Mouse (Mus musculus) lung, embryonic 14.5 days (tissue): ENCODE measurements around the gene Lypd5. TPM values are rescaled to one million over a fixed set of nuclear protein-coding genes. Genes with fewer than 3 reads are reported as not detected.

Source experiments
- ATAC-seq: fragments of 200-750 bp; cut with Nextera tagmentation; 2 replicates; pipeline ENCODE4 v1.8.0; 2017; ENCODE audit warnings: mild to moderate bottlenecking, moderate TSS enrichment, moderate library complexity; ENCODE audit not compliant: insufficient read depth
- DNase-seq: peaks from one replicate; pipeline ENCODE4 v3.0.0-alpha.2; 2015
- H3K27ac ChIP-seq: fragments of 300-500 bp; sonication (generic); 2 replicates; pipeline ENCODE4 v1.5.1; 2014; ENCODE audit warnings: low read depth, mild to moderate bottlenecking, moderate library complexity
- H3K27me3 ChIP-seq: fragments of 300-500 bp; sonication (generic); 2 replicates; pipeline ENCODE4 v1.6.1; 2014; ENCODE audit warnings: low read length, control low read depth; ENCODE audit not compliant: insufficient read depth
- H3K36me3 ChIP-seq: fragments of 300-500 bp; sonication (generic); 2 replicates; pipeline ENCODE4 v1.6.1; 2014; ENCODE audit warnings: control low read depth; ENCODE audit not compliant: insufficient read depth
- H3K4me1 ChIP-seq: fragments of 300-500 bp; sonication (generic); 2 replicates; pipeline ENCODE4 v1.6.1; 2014; ENCODE audit warnings: antibody characterized with exemption, control low read depth; ENCODE audit not compliant: insufficient read depth
- H3K4me2 ChIP-seq: fragments of 300-500 bp; sonication (generic); 2 replicates; pipeline ENCODE4 v1.6.1; 2014; ENCODE audit warnings: mild to moderate bottlenecking
- H3K4me3 ChIP-seq: fragments of 300-500 bp; sonication (generic); 2 replicates; pipeline ENCODE4 v1.5.1; 2014; ENCODE audit warnings: low read depth, low read length
- H3K9ac ChIP-seq: fragments of 300-500 bp; sonication (generic); 2 replicates; pipeline ENCODE4 v1.6.1; 2014
- H3K9me3 ChIP-seq: fragments of 300-500 bp; sonication (generic); 2 replicates; pipeline ENCODE4 v1.6.1; 2016; ENCODE audit warnings: low read depth, low read length, control low read depth
- CTCF ChIP-seq: IDR thresholded peaks from 2 replicates; pipeline ENCODE4 v1.5.1; 2016; ENCODE audit warnings: antibody characterized with exemption, low read depth
- WGBS: fragments of 180-500 bp; shearing (Covaris S2); extraction: QIAGEN DNeasy Blood & Tissue Kit; methylation state at CpG from one replicate; pipeline ENCODE4 v1.1.7; 2014; 5-methylcytosine and 5-hydroxymethylcytosine counted together
- polyA plus RNA-seq: library from polyadenylated mRNA; unstranded; fragments of >200 nt; fragmentation: Nextera tagmentation; extraction: Ambion mirVana; gene quantifications from 2 replicates; pipeline ENCODE4 v1.2.1, GENCODE M21; 2014

Gene Lypd5
- polyA plus RNA-seq, 1 experiment from 2014 or later, result not detected

DNA sequence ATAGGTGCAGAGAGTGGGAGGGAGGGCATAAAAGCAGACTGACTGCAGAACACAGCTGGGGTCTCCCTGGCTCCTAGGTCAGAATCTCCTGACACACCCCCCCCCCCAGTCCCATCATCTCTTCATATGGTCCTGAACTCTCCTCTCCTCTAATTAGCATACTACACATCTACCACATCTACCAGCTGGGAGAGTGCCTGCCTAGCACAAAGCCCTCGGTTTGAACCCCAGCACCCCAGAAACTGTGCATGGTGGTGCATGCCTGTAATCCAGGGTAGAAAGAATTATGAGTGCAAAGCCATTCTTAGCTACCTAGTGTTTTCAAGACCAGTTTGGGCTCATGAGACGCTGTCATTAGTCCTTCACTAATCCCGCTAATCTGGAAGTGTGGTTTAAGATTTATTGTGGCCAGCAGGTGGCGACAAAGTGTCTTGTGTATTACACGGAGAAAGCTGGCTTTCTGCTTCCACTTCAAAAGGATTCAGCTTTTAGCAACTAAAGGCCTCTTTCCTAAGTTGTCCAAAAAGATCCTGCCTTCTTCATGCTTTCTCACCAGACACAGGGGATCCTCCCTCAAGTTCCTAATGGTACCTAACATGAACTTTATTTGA is 13.2 kb upstream of the Lypd5 start:
- Histone ChIP-seq H3K4me1 (no peaks in the 10 kb centered on the region), H3K4me3 (no peak overlapping the region), H3K4me2 (no peak overlapping the region), H3K36me3 (no peaks in the 10 kb centered on the region), H3K27ac (no peak overlapping the region), H3K9me3 (no peaks in the 10 kb centered on the region), H3K9ac (no peak overlapping the region), H3K27me3 (peaks cover 10% of the 10 kb centered on the region)
- DNase-seq, result peak; percentile 91
- TF ChIP-seq CTCF, result peak; percentile 76
- peak; percentile 17; the same call in 1 of the 2 replicates for ATAC-seq
- WGBS, result 14% methylated on average over 5 of the region's 5 CpGs

DNA sequence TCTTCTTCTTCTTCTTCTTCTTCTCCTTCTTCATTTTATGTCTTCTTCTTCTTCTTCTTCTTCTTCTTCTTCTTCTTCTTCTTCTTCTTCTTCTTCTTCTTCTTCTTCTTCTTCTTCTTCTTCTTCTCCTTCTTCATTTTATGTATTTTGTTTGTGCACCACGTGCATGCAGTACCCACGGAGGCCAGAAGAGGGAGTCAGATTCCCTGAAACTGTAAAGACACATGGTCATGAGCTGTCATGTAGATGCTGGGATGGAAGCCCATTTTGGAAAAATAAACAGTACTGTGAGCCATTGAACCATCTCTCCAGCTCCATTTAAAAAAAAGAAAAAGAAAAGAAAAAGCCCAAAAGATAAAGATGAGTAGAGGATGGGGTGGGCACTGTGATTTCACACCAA is 10.8 kb upstream of the Lypd5 start:
- Histone ChIP-seq H3K4me3 (no peak overlapping the region), H3K4me1 (no peaks in the 10 kb centered on the region), H3K9me3 (no peaks in the 10 kb centered on the region), H3K4me2 (no peak overlapping the region), H3K36me3 (no peaks in the 10 kb centered on the region), H3K9ac (no peak overlapping the region), H3K27ac (no peak overlapping the region), H3K27me3 (peaks cover 7% of the 10 kb centered on the region)
- TF ChIP-seq CTCF, result peak; percentile 27; the same call in 1 of the 2 replicates
- WGBS, result 39% methylated on average over 2 of the region's 2 CpGs
- ATAC-seq (no peak), DNase-seq (no peak)

DNA sequence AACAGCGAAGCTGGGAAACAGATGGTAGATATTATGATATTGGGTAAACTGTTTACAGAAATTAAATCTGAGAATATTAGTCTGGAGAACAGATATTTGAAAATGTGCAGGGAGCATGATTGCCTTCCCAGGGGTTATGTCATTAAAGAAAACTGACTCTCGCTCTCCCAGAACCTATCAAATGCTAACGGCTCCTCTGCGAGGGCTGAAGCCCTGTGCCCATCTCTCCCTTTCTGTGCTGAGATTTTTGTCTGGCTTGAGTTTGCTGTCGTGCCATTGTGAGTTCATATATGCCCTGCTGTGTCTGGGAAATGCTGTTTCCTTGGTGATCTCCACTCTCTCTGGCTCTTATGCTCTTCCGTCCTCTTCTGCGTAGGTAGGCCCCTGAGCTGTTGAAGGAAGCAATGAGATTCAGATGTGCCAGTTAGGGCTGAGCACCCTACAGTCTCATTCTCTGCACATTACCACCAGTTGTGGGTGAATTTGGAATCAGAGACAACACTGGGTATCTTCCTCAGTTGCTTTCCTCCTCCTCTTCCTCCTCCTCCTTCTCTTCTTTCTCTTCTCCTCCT is 5.2 kb upstream of the Lypd5 start:
- Histone ChIP-seq H3K27ac (no peak overlapping the region), H3K4me2 (no peak overlapping the region), H3K9me3 (no peaks in the 10 kb centered on the region), H3K27me3 (no peaks in the 10 kb centered on the region), H3K4me3 (no peak overlapping the region), H3K36me3 (no peaks in the 10 kb centered on the region), H3K9ac (no peak overlapping the region), H3K4me1 (no peaks in the 10 kb centered on the region)
- DNase-seq (no peak), ATAC-seq (no peak)
- 60% methylated on average over 7 of the region's 7 CpGs for WGBS
- no peak for TF ChIP-seq CTCF

DNA sequence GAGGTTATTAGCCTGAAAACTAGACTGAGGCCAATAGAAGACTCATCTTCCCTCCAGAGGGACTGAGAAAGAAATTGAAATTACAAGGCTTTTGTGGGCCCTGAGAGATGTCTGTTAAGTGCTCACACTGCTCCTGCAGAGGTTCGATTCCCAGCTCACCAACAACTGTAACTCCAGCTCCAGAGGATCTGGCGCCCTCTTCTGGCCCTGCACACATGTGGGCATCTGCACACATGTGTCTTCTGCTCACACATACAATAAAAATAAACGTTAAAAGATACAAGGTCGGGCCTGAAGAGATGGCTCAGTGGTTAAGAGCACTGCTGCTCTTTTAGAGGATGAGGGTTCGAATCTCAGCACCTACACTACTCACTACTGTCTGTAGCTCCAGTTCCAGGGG is 2.6 kb upstream of the Lypd5 start:
- Histone ChIP-seq H3K4me2 (no peak overlapping the region), H3K9ac (no peak overlapping the region), H3K36me3 (no peaks in the 10 kb centered on the region), H3K9me3 (no peaks in the 10 kb centered on the region), H3K27me3 (no peaks in the 10 kb centered on the region), H3K27ac (no peak overlapping the region), H3K4me1 (no peaks in the 10 kb centered on the region), H3K4me3 (no peak overlapping the region)
- no peak for DNase-seq
- TF ChIP-seq CTCF, result no peak
- no peak for ATAC-seq
- WGBS, result 66% methylated on average over 5 of the region's 5 CpGs

DNA sequence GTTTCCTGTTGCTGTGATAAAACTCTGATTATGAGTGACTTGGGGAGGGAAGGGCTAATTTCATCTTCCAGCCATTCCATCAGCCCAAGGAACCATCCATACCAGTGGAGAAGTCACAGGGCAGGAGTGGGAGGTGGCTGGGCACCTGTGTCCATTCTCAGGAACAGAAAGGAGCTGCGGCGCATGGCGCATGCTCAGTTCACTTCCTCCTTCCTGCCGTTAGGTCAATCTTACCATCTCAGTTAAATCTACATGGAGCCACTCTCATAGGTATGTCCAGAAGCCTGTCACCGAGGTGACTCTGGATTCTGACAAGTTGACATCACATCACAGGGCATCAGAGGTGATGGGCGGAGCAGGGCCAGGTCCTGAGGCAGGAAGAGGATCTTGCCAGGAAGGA is 6.7 kb downstream of the Lypd5 start:
- no peak overlapping the region for H3K9ac ChIP-seq
- H3K36me3 ChIP-seq, result no peaks in the 10 kb centered on the region
- H3K4me1 ChIP-seq, result no peaks in the 10 kb centered on the region
- H3K4me3 ChIP-seq, result no peak overlapping the region
- DNase-seq (no peak), ATAC-seq (no peak)
- H3K27ac ChIP-seq, result no peak overlapping the region
- H3K9me3 ChIP-seq, result no peaks in the 10 kb centered on the region
- no peaks in the 10 kb centered on the region for H3K27me3 ChIP-seq
- WGBS, result 77% methylated on average over 6 of the region's 6 CpGs
- H3K4me2 ChIP-seq, result no peak overlapping the region
- TF ChIP-seq CTCF, result no peak

DNA sequence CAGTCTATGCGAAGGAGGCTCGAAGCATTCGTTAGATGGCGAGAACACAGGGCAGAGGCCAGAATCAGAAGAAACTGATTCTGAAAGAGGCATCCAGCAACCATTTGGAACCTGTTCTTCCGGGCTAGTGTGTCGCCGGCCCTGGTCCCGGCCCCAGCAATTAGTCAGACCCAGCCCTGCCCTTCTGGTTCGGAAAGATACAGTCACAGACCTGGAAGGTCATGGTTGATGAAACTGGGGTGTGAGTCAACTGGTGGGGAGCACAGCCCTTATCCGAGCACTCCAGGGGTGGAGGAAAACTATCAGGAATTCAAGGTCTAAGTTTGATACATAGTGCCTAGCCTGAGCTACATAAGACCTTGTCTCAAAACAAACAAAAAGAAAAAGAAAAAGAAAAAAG is 7.1 kb downstream of the Lypd5 start:
- H3K4me1 ChIP-seq, result no peaks in the 10 kb centered on the region
- no peak overlapping the region for H3K4me2 ChIP-seq
- H3K27me3 ChIP-seq, result no peaks in the 10 kb centered on the region
- no peak for ATAC-seq
- H3K4me3 ChIP-seq, result no peak overlapping the region
- no peak for TF ChIP-seq CTCF
- WGBS, result 80% methylated on average over 10 of the region's 10 CpGs
- H3K36me3 ChIP-seq, result no peaks in the 10 kb centered on the region
- no peaks in the 10 kb centered on the region for H3K9me3 ChIP-seq
- no peak overlapping the region for H3K9ac ChIP-seq
- no peak for DNase-seq
- no peak overlapping the region for H3K27ac ChIP-seq

DNA sequence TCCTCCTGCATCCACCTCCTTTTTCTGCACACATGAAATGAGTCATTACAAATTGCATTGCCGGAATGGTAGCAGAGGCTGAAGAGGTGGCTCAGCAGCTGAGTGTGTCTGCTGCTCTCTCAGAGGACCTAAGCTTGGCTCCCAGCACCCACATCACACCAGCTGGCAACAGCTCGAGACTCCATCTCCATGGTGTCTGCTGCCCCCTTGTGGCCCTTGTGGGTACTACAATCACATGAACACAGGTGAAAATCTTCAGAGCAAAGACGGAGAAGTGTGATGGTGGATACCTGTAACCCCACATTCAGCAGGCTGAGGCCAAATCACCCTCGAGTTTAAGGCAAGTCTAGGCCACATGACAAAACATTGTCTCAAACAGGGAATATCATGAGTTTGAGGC is 8.9 kb downstream of the Lypd5 start:
- H3K4me3 ChIP-seq, result no peak overlapping the region
- no peaks in the 10 kb centered on the region for H3K4me1 ChIP-seq
- 46% methylated on average over 4 of the region's 4 CpGs for WGBS

More for the DNA sequence above, 8.9 kb downstream of the Lypd5 start:
- Histone ChIP-seq H3K9me3 (no peaks in the 10 kb centered on the region), H3K27me3 (no peaks in the 10 kb centered on the region), H3K9ac (no peak overlapping the region), H3K27ac (no peak overlapping the region), H3K36me3 (no peaks in the 10 kb centered on the region), H3K4me2 (no peak overlapping the region)
- ATAC-seq (no peak), DNase-seq (no peak)
- peak; percentile 60 for TF ChIP-seq CTCF
